Mouse (Mus musculus) hindbrain, embryonic 14.5 days (tissue): ENCODE measurements around the gene Scpep1. TPM values are rescaled to one million over a fixed set of nuclear protein-coding genes. Genes with fewer than 3 reads are reported as not detected.
A peak's percentile ranks its signal among the peaks of the same experiment; 100 is the strongest.

Experiments
- ATAC-seq: fragments of 200-750 bp; cut with Nextera tagmentation; 2 replicates; pipeline ENCODE4 v1.8.0; 2017; ENCODE audit warnings: moderate number of reproducible peaks, mild to moderate bottlenecking, moderate TSS enrichment, moderate library complexity; ENCODE audit not compliant: low FRiP score
- DNase-seq: peaks from one replicate; pipeline ENCODE4 v3.0.0-alpha.2; 2015; ENCODE audit warnings: low spot score
- H3K27ac ChIP-seq: fragments of 300-500 bp; sonication (generic); 2 replicates; pipeline ENCODE4 v1.5.1; 2014; ENCODE audit warnings: mild to moderate bottlenecking, moderate library complexity
- H3K27me3 ChIP-seq: fragments of 300-500 bp; sonication (generic); 2 replicates; pipeline ENCODE4 v1.6.1; 2014; ENCODE audit warnings: mild to moderate bottlenecking, low read length, mixed read lengths; ENCODE audit not compliant: control insufficient read depth, insufficient read depth
- H3K36me3 ChIP-seq: fragments of 300-500 bp; sonication (generic); replicated peaks from 2 replicates; pipeline ENCODE4 v1.6.1; 2014; ENCODE audit not compliant: control insufficient read depth, insufficient read depth
- H3K4me1 ChIP-seq: fragments of 300-500 bp; sonication (generic); replicated peaks from 2 replicates; pipeline ENCODE4 v1.6.1; 2014; ENCODE audit warnings: antibody characterized with exemption, low read length, mixed read lengths; ENCODE audit not compliant: control insufficient read depth, insufficient read depth
- H3K4me2 ChIP-seq: fragments of 300-500 bp; sonication (generic); replicated peaks from 2 replicates; pipeline ENCODE4 v1.6.1; 2014; ENCODE audit warnings: mild to moderate bottlenecking, moderate library complexity
- H3K4me3 ChIP-seq: fragments of 300-500 bp; sonication (generic); replicated peaks from 2 replicates; pipeline ENCODE4 v1.5.1; 2014; ENCODE audit warnings: mild to moderate bottlenecking, low read length
- H3K9ac ChIP-seq: fragments of 300-500 bp; sonication (generic); 2 replicates; pipeline ENCODE4 v1.6.1; 2014
- H3K9me3 ChIP-seq: fragments of 300-500 bp; sonication (generic); 2 replicates; pipeline ENCODE4 v1.6.1; 2016; ENCODE audit warnings: low read length; ENCODE audit not compliant: control insufficient read depth
- WGBS: fragments of 180-500 bp; shearing (Covaris S2); extraction: QIAGEN DNeasy Blood & Tissue Kit; methylation state at CpG from one replicate; pipeline ENCODE4 v1.1.7; 2014; 5-methylcytosine and 5-hydroxymethylcytosine counted together
- polyA plus RNA-seq: library from polyadenylated mRNA; unstranded; fragments of >200 nt; fragmentation: Nextera tagmentation; extraction: Ambion mirVana; gene quantifications from 2 replicates; pipeline ENCODE4 v1.2.1, GENCODE M21; 2014

Gene Scpep1
- polyA plus RNA-seq, 1 experiment from 2014 or later, result 28.7 TPM

DNA sequence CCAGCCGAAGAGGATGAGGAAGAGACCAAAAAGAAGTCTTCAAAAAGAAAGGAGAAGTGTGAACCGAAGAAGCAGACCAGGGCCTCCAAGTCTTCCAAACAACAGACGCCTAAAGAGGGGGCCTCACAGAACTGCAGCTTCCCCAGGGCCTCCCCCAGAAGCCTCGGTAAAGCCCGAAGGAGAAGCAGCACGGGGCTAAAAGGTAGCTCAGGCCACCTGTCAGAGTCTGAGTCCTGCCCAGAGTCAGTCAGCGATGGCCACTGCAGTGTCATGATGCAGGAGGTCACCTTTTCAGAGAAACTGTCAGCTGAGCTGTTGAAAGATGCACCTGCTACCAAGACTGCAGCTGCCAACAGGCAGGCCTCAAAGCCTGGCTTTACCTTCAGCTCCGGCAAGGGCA, 26.1 kb upstream of the Scpep1 start:
- Histone ChIP-seq H3K9ac (no peak overlapping the region), H3K27me3 (no peaks in the 10 kb centered on the region), H3K36me3 (peaks cover 55% of the 10 kb centered on the region), H3K9me3 (no peaks in the 10 kb centered on the region), H3K27ac (no peak overlapping the region), H3K4me1 (no peaks in the 10 kb centered on the region), H3K4me2 (no peak overlapping the region), H3K4me3 (no peak overlapping the region)
- DNase-seq (no peak), ATAC-seq (no peak)
- WGBS, result 93% methylated on average over 8 of the region's 8 CpGs

DNA sequence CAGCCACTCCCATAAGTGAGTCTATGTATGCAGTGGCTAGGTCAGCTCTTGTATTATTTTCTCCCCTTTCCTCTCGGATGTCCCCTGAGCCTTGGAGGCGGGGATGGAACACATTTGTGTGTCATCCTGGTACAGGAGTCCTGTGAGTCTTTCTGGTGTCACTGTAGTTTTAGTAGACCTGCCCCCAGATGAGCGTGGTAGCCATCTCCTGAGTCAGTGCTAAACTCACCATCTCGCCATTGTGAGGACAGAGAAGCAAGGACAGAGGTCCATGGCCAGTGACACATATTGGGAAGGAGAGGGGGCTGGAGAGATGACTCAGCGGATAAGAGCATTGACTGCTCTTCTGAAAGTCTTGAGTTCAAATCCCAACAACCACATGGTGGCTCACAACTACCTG, 21.9 kb upstream of the Scpep1 start:
- no peak for ATAC-seq
- DNase-seq, result no peak
- Histone ChIP-seq H3K9ac (no peak overlapping the region), H3K4me3 (no peak overlapping the region), H3K9me3 (no peaks in the 10 kb centered on the region), H3K4me2 (no peak overlapping the region), H3K36me3 (peaks cover 13% of the 10 kb centered on the region), H3K27me3 (no peaks in the 10 kb centered on the region), H3K4me1 (peaks cover 5% of the 10 kb centered on the region; the same call in 1 of the 2 replicates), H3K27ac (no peak overlapping the region)
- WGBS, result 95% methylated on average over 5 of the region's 5 CpGs

DNA sequence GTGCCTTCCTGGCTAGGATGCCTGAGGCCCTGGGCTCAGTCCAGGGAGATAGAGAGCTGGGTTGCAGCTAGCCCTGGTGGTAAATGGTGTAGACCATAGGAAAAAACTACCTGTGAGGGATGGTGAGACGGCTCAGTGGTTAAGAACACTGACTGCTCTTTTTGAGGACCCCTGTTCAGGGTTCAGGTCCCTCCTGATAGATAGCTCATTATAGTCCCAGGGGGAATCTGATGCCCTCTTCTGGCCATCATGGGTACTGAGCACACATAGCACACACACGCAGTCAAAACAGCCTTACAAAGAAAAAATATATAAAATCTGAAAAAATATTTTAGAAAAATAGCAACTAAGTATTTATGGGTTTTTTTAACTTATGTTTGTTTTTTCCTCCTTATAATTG, 21.1 kb upstream of the Scpep1 start:
- Histone ChIP-seq H3K4me1 (peaks cover 5% of the 10 kb centered on the region; the same call in 1 of the 2 replicates), H3K4me2 (no peak overlapping the region), H3K36me3 (peaks cover 4% of the 10 kb centered on the region; the same call in 1 of the 2 replicates), H3K9me3 (no peaks in the 10 kb centered on the region), H3K9ac (no peak overlapping the region), H3K27me3 (no peaks in the 10 kb centered on the region), H3K4me3 (no peak overlapping the region), H3K27ac (no peak overlapping the region)
- 89% methylated on average over 2 of the region's 2 CpGs for WGBS
- DNase-seq (no peak), ATAC-seq (no peak)

DNA sequence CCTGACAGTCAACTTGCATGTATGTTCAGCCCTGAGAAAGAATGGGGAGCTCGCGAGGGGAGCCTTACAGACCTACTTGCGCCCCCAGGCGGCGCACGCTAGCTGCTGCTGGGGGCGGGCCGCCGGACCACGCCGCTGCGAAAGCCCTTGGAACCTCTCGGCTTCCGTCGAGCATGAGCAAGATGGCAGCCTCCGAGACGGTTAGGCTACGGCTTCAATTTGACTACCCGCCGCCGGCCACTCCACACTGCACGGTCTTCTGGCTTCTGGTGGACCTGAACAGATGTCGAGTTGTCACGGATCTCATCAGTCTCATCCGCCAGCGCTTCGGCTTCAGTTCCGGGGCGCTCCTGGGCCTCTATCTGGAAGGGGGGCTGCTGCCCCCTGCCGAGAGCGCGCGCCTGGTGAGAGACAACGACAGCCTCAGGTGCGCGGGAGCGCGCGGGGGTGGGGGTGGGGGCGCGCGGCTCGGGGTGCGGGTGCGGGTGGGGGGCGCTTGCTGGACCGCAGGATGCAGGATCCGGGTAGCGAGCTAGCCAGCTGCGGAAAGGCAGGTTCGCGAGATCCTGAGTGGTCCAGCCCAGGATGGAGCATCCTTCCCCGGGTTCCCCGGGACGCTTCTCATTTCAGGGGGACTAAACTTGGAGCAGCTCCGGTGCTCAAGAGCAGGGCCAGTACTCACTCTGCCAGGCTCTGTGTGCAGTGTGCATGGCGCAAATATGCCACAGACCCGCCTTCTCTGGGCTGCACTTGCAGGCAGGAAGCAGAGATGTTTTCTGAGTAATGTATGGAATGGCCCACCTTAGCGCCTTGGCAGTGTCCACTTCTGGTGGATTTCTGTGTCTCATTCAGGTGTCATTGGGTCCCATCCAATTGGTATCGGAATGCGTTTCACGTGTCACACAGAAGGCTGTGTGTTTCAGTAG, 18.8 kb upstream of the Scpep1 start:
- ATAC-seq, result peak; percentile 89
- under 1% methylated on average over 60 of the region's 62 CpGs for WGBS
- Histone ChIP-seq H3K4me1 (peaks cover 5% of the 10 kb centered on the region; the same call in 1 of the 2 replicates), H3K27me3 (0 out of 2 replicates have a peak, but pooled peaks cover 3% of the 10 kb centered on the region), H3K9ac (peak overlapping the region; percentile 76), H3K27ac (peak overlapping the region; percentile 94), H3K36me3 (no peaks in the 10 kb centered on the region), H3K9me3 (no peaks in the 10 kb centered on the region), H3K4me3 (peak overlapping the region; percentile 62), H3K4me2 (peak overlapping the region; percentile 71)
- DNase-seq, result peak; percentile 95

- Histone ChIP-seq H3K4me3 (no peak within 1 kb of the TSS), H3K4me1 (peaks cover 5% of the 10 kb centered on the region; the same call in 1 of the 2 replicates), H3K9ac (no peak within 1 kb of the TSS), H3K36me3 (no peaks in the 10 kb centered on the region), H3K27ac (no peak within 1 kb of the TSS), H3K9me3 (no peaks in the 10 kb centered on the region), H3K27me3 (0 out of 2 replicates have a peak, but pooled peaks cover 3% of the 10 kb centered on the region), H3K4me2 (no peak within 1 kb of the TSS)
- ATAC-seq (no peak), DNase-seq (no peak)
- 39% methylated on average over 2 of the region's 2 CpGs for WGBS
These were observed 15.0 kb upstream of the Scpep1 start, which contains the start of gene Coil for GRCm38 (mm10) chr11:88970202-88970732. Gene Coil (plus strand): TSS chr11:88970252.

DNA sequence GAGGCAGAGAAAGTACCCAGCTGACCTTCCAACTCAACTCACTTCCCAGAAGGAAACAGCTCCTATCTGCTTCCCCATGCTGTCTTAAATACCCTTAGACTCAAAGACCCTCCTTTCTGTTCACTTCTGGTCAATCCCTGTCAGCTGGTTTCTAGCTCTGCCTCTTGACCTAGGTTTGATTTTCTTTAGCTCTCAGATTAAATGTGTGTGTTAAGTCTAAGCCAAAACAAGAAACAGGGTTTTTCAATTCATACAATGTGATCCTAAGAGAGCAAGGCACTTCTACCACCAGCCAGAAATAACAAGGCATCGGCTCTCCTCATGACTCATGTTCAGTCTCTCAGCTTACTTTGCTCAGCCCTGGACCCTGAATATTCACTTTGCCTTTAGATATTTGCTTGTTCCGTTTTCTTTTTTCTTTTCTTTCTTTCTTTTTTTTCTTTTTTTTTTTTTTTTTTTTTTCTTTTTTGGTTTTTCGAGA, 11.7 kb upstream of the Scpep1 start, which contains the start of gene Elobl:
Elobl (minus strand) TSS at position 51 of the 481 bp plus-strand sequence.
- Histone ChIP-seq H3K4me1 (no peaks in the 10 kb centered on the region), H3K36me3 (no peaks in the 10 kb centered on the region), H3K4me3 (no peak within 1 kb of the TSS), H3K9me3 (no peaks in the 10 kb centered on the region), H3K4me2 (no peak within 1 kb of the TSS), H3K27ac (no peak within 1 kb of the TSS), H3K27me3 (0 out of 2 replicates have a peak, but pooled peaks cover 3% of the 10 kb centered on the region), H3K9ac (no peak within 1 kb of the TSS)
- DNase-seq (no peak), ATAC-seq (no peak)
- 92% methylated on average over 2 of the region's 3 CpGs for WGBS

- ATAC-seq (no peak), DNase-seq (no peak)
- H3K4me3 ChIP-seq, result no peak overlapping the region
- H3K9ac ChIP-seq, result no peak overlapping the region
- H3K9me3 ChIP-seq, result no peaks in the 10 kb centered on the region
- no peak overlapping the region for H3K4me2 ChIP-seq
- no peaks in the 10 kb centered on the region; the same call in 1 of the 2 replicates for H3K4me1 ChIP-seq
- WGBS, result 88% methylated on average over 3 of the region's 3 CpGs
- H3K36me3 ChIP-seq, result no peaks in the 10 kb centered on the region
- H3K27ac ChIP-seq, result no peak overlapping the region
- H3K27me3 ChIP-seq, result no peaks in the 10 kb centered on the region
These were observed 3.6 kb upstream of the Scpep1 start for GRCm38 (mm10) chr11:88958851-88959250.

- peak overlapping the region; percentile 56 for H3K9ac ChIP-seq
- ATAC-seq, result no peak
- no peaks in the 10 kb centered on the region for H3K9me3 ChIP-seq
- no peaks in the 10 kb centered on the region for H3K27me3 ChIP-seq
- peaks cover 7% of the 10 kb centered on the region; the same call in 1 of the 2 replicates for H3K36me3 ChIP-seq
- H3K4me1 ChIP-seq, result no peaks in the 10 kb centered on the region; the same call in 1 of the 2 replicates
- peak overlapping the region; percentile 44 for H3K4me3 ChIP-seq
- H3K27ac ChIP-seq, result peak overlapping the region; percentile 60
- peak overlapping the region; percentile 63 for H3K4me2 ChIP-seq
- under 1% methylated on average over 4 of the region's 4 CpGs for WGBS
- DNase-seq, result peak; percentile 55
These were observed 462 bp downstream of the Scpep1 start for GRCm38 (mm10) chr11:88954803-88955202.

- Histone ChIP-seq H3K4me2 (peak overlapping the region; percentile 63; the same call in 1 of the 2 replicates), H3K9ac (no peak overlapping the region), H3K27me3 (no peaks in the 10 kb centered on the region), H3K4me1 (no peaks in the 10 kb centered on the region; the same call in 1 of the 2 replicates), H3K27ac (no peak overlapping the region), H3K4me3 (no peak overlapping the region), H3K36me3 (peaks cover 7% of the 10 kb centered on the region; the same call in 1 of the 2 replicates), H3K9me3 (no peaks in the 10 kb centered on the region)
- ATAC-seq (no peak), DNase-seq (no peak)
- 92% methylated on average over 3 of the region's 3 CpGs for WGBS
These were observed 1.7 kb downstream of the Scpep1 start for GRCm38 (mm10) chr11:88953582-88953981.
